Comparison of ENCODE assay signal across 16 mouse cellular contexts in genomic region chr5:81843798-81844197, GRCm38 (mm10).
DNase-seq lines count a peak whose midpoint lies in the region; ATAC-seq lines count a peak whose summit lies in the region.
"Had no signal": no experiment of that assay in that cellular context is flagged by ENCODE, and none has a peak within 500 bp of the region (broad histone marks: within the 10 kb centered on the region; RNA-seq: fewer than 3 reads in every experiment).

No protein-coding gene starts in this region.

- H3K27ac ChIP-seq in embryonic facial prominence, embryonic 14.5 days (replicated peaks; ENCODE audit: low read depth, low read length), result no peak overlapping the region
- no peak overlapping the region for H3K27ac ChIP-seq in embryonic facial prominence, embryonic 10.5 days (replicated peaks)
- H3K27ac ChIP-seq in hindbrain, embryonic 13.5 days, result no peak overlapping the region
- H3K27ac ChIP-seq in neural tube, embryonic 14.5 days (ENCODE audit: low read depth, low read length), result no peak overlapping the region
- H3K27ac ChIP-seq: forebrain, embryonic 13.5 days; limb, embryonic 12.5 days had no signal

- 16% methylated on average over 4 of the region's 4 CpGs for WGBS in embryonic facial prominence, embryonic 14.5 days
- WGBS in embryonic facial prominence, embryonic 10.5 days, result 34% methylated on average over 4 of the region's 4 CpGs
- WGBS in hindbrain, embryonic 13.5 days, result 28% methylated on average over 4 of the region's 4 CpGs
- 19% methylated on average over 4 of the region's 4 CpGs for WGBS in neural tube, embryonic 14.5 days

- H3K4me2 ChIP-seq in embryonic facial prominence, embryonic 14.5 days (ENCODE audit: low read depth, low read length), result no peak overlapping the region
- no peak overlapping the region for H3K4me2 ChIP-seq in hindbrain, embryonic 13.5 days
- no peak overlapping the region for H3K4me2 ChIP-seq in neural tube, embryonic 14.5 days (ENCODE audit: low read depth, low read length)
- H3K4me2 ChIP-seq: forebrain, embryonic 13.5 days; heart, embryonic 12.5 days; limb, embryonic 12.5 days had no signal

- intact Hi-C loops in left cerebral cortex, postnatal 25 days (cut with DNase I), result no loop called here
- intact Hi-C loops in left cerebral cortex, postnatal 4 days (cut with DNase I), result no loop called here

- peak; percentile 51 for DNase-seq in embryonic facial prominence, embryonic 14.5 days (ENCODE audit: low spot score)
- DNase-seq in embryonic facial prominence, embryonic 10.5 days (ENCODE audit: low spot score), result no peak
- peak; percentile 9 to 27 for DNase-seq in left cerebral cortex, postnatal 25 days (ENCODE audit: low spot score in 2 of 2)
- no peak for DNase-seq in left cerebral cortex, postnatal 4 days
- DNase-seq in T-cell, adult 2 months (ENCODE audit: low spot score), result no peak
- DNase-seq: gastrocnemius, postnatal 36 days; kidney, adult 8-10 months; layer of hippocampus, postnatal 36 days; right cerebral cortex, postnatal 4 days had no signal

- H3K27me3 ChIP-seq in embryonic facial prominence, embryonic 14.5 days (replicated peaks; ENCODE audit: control insufficient read depth, insufficient read depth, low read length), result no peaks in the 10 kb centered on the region
- H3K27me3 ChIP-seq in embryonic facial prominence, embryonic 10.5 days (replicated peaks; ENCODE audit: low read depth, poor library complexity, severe bottlenecking), result no peaks in the 10 kb centered on the region
- H3K27me3 ChIP-seq in hindbrain, embryonic 13.5 days, result no peaks in the 10 kb centered on the region
- no peaks in the 10 kb centered on the region for H3K27me3 ChIP-seq in neural tube, embryonic 14.5 days (ENCODE audit: control insufficient read depth, insufficient read depth, low read length)
- H3K27me3 ChIP-seq: forebrain, embryonic 13.5 days; heart, embryonic 12.5 days; limb, embryonic 12.5 days had no signal

- no peaks in the 10 kb centered on the region for H3K4me1 ChIP-seq in embryonic facial prominence, embryonic 14.5 days (ENCODE audit: control insufficient read depth, insufficient read depth, low read length)
- H3K4me1 ChIP-seq in embryonic facial prominence, embryonic 10.5 days, result peaks cover 6% of the 10 kb centered on the region; the same call in 1 of the 2 replicates
- H3K4me1 ChIP-seq in hindbrain, embryonic 13.5 days (replicated peaks), result peaks cover 5% of the 10 kb centered on the region; the same call in 1 of the 2 replicates
- H3K4me1 ChIP-seq in neural tube, embryonic 14.5 days (ENCODE audit: control insufficient read depth, insufficient read depth, low read length), result no peaks in the 10 kb centered on the region
- H3K4me1 ChIP-seq: forebrain, embryonic 13.5 days; heart, embryonic 12.5 days; limb, embryonic 12.5 days had no signal

- H3K9me3 ChIP-seq in embryonic facial prominence, embryonic 14.5 days (ENCODE audit: control insufficient read depth, low read length), result no peaks in the 10 kb centered on the region
- H3K9me3 ChIP-seq in embryonic facial prominence, embryonic 10.5 days, result no peaks in the 10 kb centered on the region
- no peaks in the 10 kb centered on the region for H3K9me3 ChIP-seq in hindbrain, embryonic 13.5 days
- H3K9me3 ChIP-seq in neural tube, embryonic 14.5 days (ENCODE audit: control insufficient read depth, low read length), result no peaks in the 10 kb centered on the region
- H3K9me3 ChIP-seq: forebrain, embryonic 13.5 days; G1E; heart, embryonic 12.5 days; limb, embryonic 12.5 days had no signal

- H3K4me3 ChIP-seq in embryonic facial prominence, embryonic 14.5 days (ENCODE audit: low read depth, low read length), result no peak overlapping the region
- no peak overlapping the region for H3K4me3 ChIP-seq in embryonic facial prominence, embryonic 10.5 days
- no peak overlapping the region for H3K4me3 ChIP-seq in hindbrain, embryonic 13.5 days
- H3K4me3 ChIP-seq in neural tube, embryonic 14.5 days (ENCODE audit: low read depth, low read length), result no peak overlapping the region
- H3K4me3 ChIP-seq: forebrain, embryonic 13.5 days; heart, embryonic 12.5 days; limb, embryonic 12.5 days had no signal

- no peak overlapping the region for H3K9ac ChIP-seq in embryonic facial prominence, embryonic 14.5 days (ENCODE audit: low read depth, low read length)
- no peak overlapping the region for H3K9ac ChIP-seq in hindbrain, embryonic 13.5 days
- no peak overlapping the region for H3K9ac ChIP-seq in neural tube, embryonic 14.5 days (replicated peaks; ENCODE audit: low read depth, low read length)
- H3K9ac ChIP-seq: forebrain, embryonic 13.5 days; heart, embryonic 12.5 days; limb, embryonic 12.5 days had no signal

- no peak for ATAC-seq in embryonic facial prominence, embryonic 14.5 days (ENCODE audit: low read depth)
- peak; percentile 78; the same call in 1 of the 2 replicates for ATAC-seq in hindbrain, embryonic 13.5 days (ENCODE audit: low FRiP score)
- ATAC-seq in neural tube, embryonic 14.5 days (ENCODE audit: low read depth), result peak; percentile 82; the same call in 1 of the 2 replicates
- ATAC-seq in erythroblast, adult 5-6 weeks (replicated peaks; ENCODE audit: low FRiP score, poor library complexity, severe bottlenecking), result no peak
- ATAC-seq: forebrain, embryonic 13.5 days had no signal

- no peaks in the 10 kb centered on the region for H3K36me3 ChIP-seq in embryonic facial prominence, embryonic 14.5 days (ENCODE audit: control insufficient read depth, insufficient read depth, low read length)
- H3K36me3 ChIP-seq in embryonic facial prominence, embryonic 10.5 days (replicated peaks), result no peaks in the 10 kb centered on the region
- H3K36me3 ChIP-seq in hindbrain, embryonic 13.5 days, result no peaks in the 10 kb centered on the region
- H3K36me3 ChIP-seq in neural tube, embryonic 14.5 days (ENCODE audit: control insufficient read depth, insufficient read depth, low read length), result no peaks in the 10 kb centered on the region
- H3K36me3 ChIP-seq: G1E; heart, embryonic 12.5 days; limb, embryonic 12.5 days had no signal

Comparison
In these comparisons a context has a peak if more than half of its experiments do, and no peak if none do; other contexts are left out.
1. DNase-seq: peak in embryonic facial prominence, embryonic 14.5 days (single experiment) and left cerebral cortex, postnatal 25 days (2 of 2); none in embryonic facial prominence, embryonic 10.5 days (single experiment), left cerebral cortex, postnatal 4 days (single experiment) and T-cell, adult 2 months (single experiment).
2. ATAC-seq: peak in hindbrain, embryonic 13.5 days (single experiment) and neural tube, embryonic 14.5 days (single experiment); none in embryonic facial prominence, embryonic 14.5 days (single experiment) and erythroblast, adult 5-6 weeks (single experiment).